Mouse (Mus musculus) liver, embryonic 14.5 days (tissue): ENCODE results near the gene Zfp444.

Experiments used
- CTCF ChIP-seq: IDR thresholded peaks from 2 replicates; pipeline ENCODE4 v1.5.1; 2016; ENCODE audit warnings: antibody characterized with exemption, low read depth, control low read depth
- EP300 ChIP-seq: IDR thresholded peaks from 2 replicates; pipeline ENCODE4 v1.6.1; 2016; ENCODE audit warnings: antibody characterized with exemption, low read depth

DNA sequence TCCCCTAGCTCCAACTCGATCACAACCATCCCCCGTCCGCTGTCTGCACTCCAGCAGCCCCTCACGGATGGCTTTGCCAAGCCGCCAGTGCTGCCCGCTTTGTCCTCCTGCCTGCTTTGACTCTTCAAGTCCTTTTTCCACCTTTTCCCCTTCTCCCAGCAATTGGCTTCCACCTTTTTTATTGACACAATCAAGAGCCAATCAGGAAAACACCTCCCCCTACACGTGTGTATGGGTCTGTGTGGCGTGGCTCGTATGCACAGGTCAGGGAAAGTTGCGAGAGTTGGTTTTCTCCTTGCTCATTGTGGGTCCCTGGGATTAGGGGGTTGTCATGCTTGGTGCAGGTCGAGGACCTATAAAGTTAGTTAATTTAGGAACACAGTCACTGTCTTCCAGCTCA lies 67.8 kb downstream of the Zfp444 start:
- TF ChIP-seq EP300 (no peak), CTCF (no peak)
